Mouse (Mus musculus) ES-E14 (cell line): ENCODE measurements at regions not wholly inside any gene's neighbourhood (a gene's known extent, or its start where the extent isn't known, plus 50 kb on each side); places are given as distances from the start of the nearest gene placed in this dataset.
"Not testable (repeated sequence)": the region's sequence is repeated elsewhere in the genome, so short reads cannot be mapped to it uniquely, and the experiment has no call there.

ENCODE experiments used
- CHD2 ChIP-seq: IDR thresholded peaks from 2 replicates; pipeline ENCODE4 v1.6.1; 2014; ENCODE audit warnings: mild to moderate bottlenecking, low read depth, low read length, inconsistent platforms
- HCFC1 ChIP-seq: IDR thresholded peaks from 2 replicates; pipeline ENCODE4 v1.6.1; 2012; ENCODE audit warnings: low read length, inconsistent platforms, borderline replicate concordance; ENCODE audit not compliant: insufficient read depth
- ZC3H11A ChIP-seq: IDR thresholded peaks from 2 replicates; pipeline ENCODE4 v1.6.1; 2012; ENCODE audit warnings: low read depth, mild to moderate bottlenecking, inconsistent platforms, low read length, borderline replicate concordance

DNA sequence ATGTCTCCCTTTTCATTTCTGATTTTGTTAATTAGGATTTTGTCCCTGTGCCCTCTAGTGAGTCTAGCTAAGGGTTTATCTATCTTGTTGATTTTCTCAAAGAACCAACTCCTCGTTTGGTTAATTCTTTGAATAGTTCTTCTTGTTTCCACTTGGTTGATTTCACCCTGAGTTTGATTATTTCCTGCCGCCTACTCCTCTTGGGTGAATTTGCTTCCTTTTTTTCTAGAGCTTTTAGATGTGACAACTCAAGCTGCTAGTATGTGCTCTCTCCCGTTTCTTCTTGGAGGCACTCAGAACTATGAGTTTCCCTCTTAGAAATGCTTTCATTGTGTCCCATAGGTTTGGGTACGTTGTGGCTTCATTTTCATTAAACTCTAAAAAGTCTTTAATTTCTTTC, 70.0 kb upstream of the Dars start:
- not testable (repeated sequence) for TF ChIP-seq CHD2, HCFC1, ZC3H11A
